Mouse (Mus musculus) neural tube, embryonic 11.5 days (tissue): ENCODE results near the gene Chst11. TPM values are rescaled to one million over a fixed set of nuclear protein-coding genes. Genes with fewer than 3 reads are reported as not detected.

Source experiments
- ATAC-seq: fragments of 200-750 bp; cut with Nextera tagmentation; 2 replicates; pipeline ENCODE4 v1.8.0; 2017; ENCODE audit warnings: moderate number of reproducible peaks, mild to moderate bottlenecking, moderate TSS enrichment, moderate library complexity; ENCODE audit not compliant: insufficient read depth, low FRiP score, low TSS enrichment
- DNase-seq: peaks from one replicate; pipeline ENCODE4 v3.0.0-alpha.2; 2015; ENCODE audit warnings: low spot score
- H3K27ac ChIP-seq: fragments of 300-500 bp; sonication (generic); 2 replicates; pipeline ENCODE4 v1.5.1; 2014; ENCODE audit warnings: low read depth, mild to moderate bottlenecking, low read length
- H3K27me3 ChIP-seq: fragments of 300-500 bp; sonication (generic); 2 replicates; pipeline ENCODE4 v1.6.1; 2014; ENCODE audit warnings: mild to moderate bottlenecking, low read length, mixed read lengths; ENCODE audit not compliant: control insufficient read depth, insufficient read depth
- H3K36me3 ChIP-seq: fragments of 300-500 bp; sonication (generic); 2 replicates; pipeline ENCODE4 v1.6.1; 2014; ENCODE audit warnings: mild to moderate bottlenecking, low read length, moderate library complexity, mixed read lengths; ENCODE audit not compliant: control insufficient read depth, insufficient read depth
- H3K4me1 ChIP-seq: fragments of 300-500 bp; sonication (generic); 2 replicates; pipeline ENCODE4 v1.6.1; 2014; ENCODE audit warnings: low read length, mixed read lengths; ENCODE audit not compliant: control insufficient read depth, insufficient read depth
- H3K4me2 ChIP-seq: fragments of 300-500 bp; sonication (generic); 2 replicates; pipeline ENCODE4 v1.6.1; 2014; ENCODE audit warnings: low read depth, mild to moderate bottlenecking, moderate library complexity
- H3K4me3 ChIP-seq: fragments of 300-500 bp; sonication (generic); 2 replicates; pipeline ENCODE4 v1.5.1; 2014; ENCODE audit warnings: low read depth, low read length
- H3K9ac ChIP-seq: fragments of 300-500 bp; sonication (generic); 2 replicates; pipeline ENCODE4 v1.6.1; 2014; ENCODE audit warnings: mild to moderate bottlenecking, low read length
- H3K9me3 ChIP-seq: fragments of 300-500 bp; sonication (generic); 2 replicates; pipeline ENCODE4 v1.6.1; 2016; ENCODE audit warnings: low read length; ENCODE audit not compliant: control insufficient read depth
- WGBS: fragments of 180-500 bp; shearing (Covaris S2); extraction: QIAGEN DNeasy Blood & Tissue Kit; methylation state at CpG from one replicate; pipeline ENCODE4 v1.1.7; 2014; 5-methylcytosine and 5-hydroxymethylcytosine counted together
- polyA plus RNA-seq: library from polyadenylated mRNA; unstranded; fragments of >200 nt; fragmentation: Nextera tagmentation; extraction: Ambion mirVana; gene quantifications from 2 replicates; pipeline ENCODE4 v1.2.1, GENCODE M21; 2014

Gene Chst11
- polyA plus RNA-seq, 1 experiment from 2014 or later: 2.5 TPM

GRCm38 (mm10) chr10:83244131-83244530 is 258.8 kb downstream of the Chst11 start:
- no peaks in the 10 kb centered on the region for H3K27me3 ChIP-seq
- H3K4me3 ChIP-seq: no peak overlapping the region
- H3K4me1 ChIP-seq: no peaks in the 10 kb centered on the region; the same call in 1 of the 2 replicates
- 54% methylated on average over 6 of the region's 6 CpGs for WGBS
- no peaks in the 10 kb centered on the region for H3K9me3 ChIP-seq
- no peak for DNase-seq
- H3K36me3 ChIP-seq: no peaks in the 10 kb centered on the region
- no peak for ATAC-seq
- H3K27ac ChIP-seq: no peak overlapping the region
- H3K9ac ChIP-seq: no peak overlapping the region
- no peak overlapping the region for H3K4me2 ChIP-seq

Other genes starting within 250 kb of the Chst11 start
- gene Nfyb, start 221.4 kb upstream of the Chst11 start, polyA plus RNA-seq: 73.9 and 74.9 TPM in 2 replicates
- gene Txnrd1, start 151.5 kb upstream of the Chst11 start, polyA plus RNA-seq: 191 and 203 TPM in 2 replicates
- 0.43 and 0.64 TPM in 2 replicates for gene Eid3, start 118.9 kb upstream of the Chst11 start, polyA plus RNA-seq